Mouse (Mus musculus): ENCODE results near the gene Tut1. TPM values are rescaled to one million over a fixed set of nuclear protein-coding genes. Genes with fewer than 3 reads are reported as not detected.

The Tut1 gene
- total and polyA plus RNA-seq, 3 experiments: 54.6 to 68.2 TPM; not detected in 1

GRCm38 (mm10) chr19:8983150-8983650 lies 29.6 kb downstream of the Tut1 start (continued):
- TF ChIP-seq BHLHE40 (IDR thresholded peaks at IDR 0.05; ENCODE audit: borderline replicate concordance, low read depth, low read length) (no peak), USF1 (IDR thresholded peaks at IDR 0.05; ENCODE audit: low read depth, low read length) (no peak), ZKSCAN1 (IDR thresholded peaks at IDR 0.05; ENCODE audit: low read depth, low read length) (no peak), EP300 (IDR thresholded peaks at IDR 0.05; ENCODE audit: low read depth in 1 of 2, low read length in 2 of 2) (peak; percentile 69 to 77; a peak in 2 of 4 replicates), MAFK (IDR thresholded peaks at IDR 0.05; ENCODE audit: borderline replicate concordance, low read depth, low read length) (no peak), NRF1 (IDR thresholded peaks at IDR 0.05; ENCODE audit: insufficient read depth, low read depth, low read length, poor library complexity, severe bottlenecking) (no peak), TAL1 (IDR thresholded peaks at IDR 0.05; ENCODE audit: low read length) (peak; percentile 52), HCFC1 (IDR thresholded peaks at IDR 0.05; ENCODE audit: low read depth, low read length) (no peak), SIN3A (IDR thresholded peaks at IDR 0.05; ENCODE audit: low read length) (no peak), MEF2A (IDR thresholded peaks at IDR 0.05; ENCODE audit: extremely low read depth, insufficient replicate concordance, low read depth, low read length, poor library complexity, severe bottlenecking) (no peak), ZC3H11A (IDR thresholded peaks at IDR 0.05; ENCODE audit: low read depth, low read length) (no peak), MXI1 (IDR thresholded peaks at IDR 0.05; ENCODE audit: low read depth, low read length) (0 out of 2 replicates have a peak, but pooled peaks have one; percentile 2), CHD2 (IDR thresholded peaks at IDR 0.05; ENCODE audit: low read length) (no peak)

GRCm38 (mm10) chr19:8984255-8984868 lies 30.7 kb downstream of the Tut1 start:
- DNase-seq (ENCODE audit: low read depth, low spot score): peak; percentile 74
- no peak overlapping the region for H3K27ac ChIP-seq (ENCODE audit: control insufficient read depth, low read depth, low read length)

GRCm38 (mm10) chr19:8985891-8986290 lies 32.2 kb downstream of the Tut1 start:
- Histone ChIP-seq H3K9me3 (replicated peaks; ENCODE audit: insufficient read depth, low read length) (no peaks in the 10 kb centered on the region), H3K36me3 (ENCODE audit: control insufficient read depth in 1 of 2, insufficient read depth in 2 of 2, low read length in 2 of 2) (peaks cover 0 to 35% of the 10 kb centered on the region in 2 experiments; a peak in 2 of 4 replicates), H3K27ac (ENCODE audit: control insufficient read depth, low read depth, low read length) (no peak overlapping the region), H3K27me3 (ENCODE audit: control insufficient read depth in 1 of 2, insufficient read depth in 2 of 2, low read length in 2 of 2) (no peaks in the 10 kb centered on the region; a peak in 1 of 4 replicates), H3K4me1 (ENCODE audit: control insufficient read depth in 1 of 2, insufficient read depth in 2 of 2, low read length in 2 of 2) (peaks cover 19 to 42% of the 10 kb centered on the region in 2 experiments), H3K9ac (ENCODE audit: control insufficient read depth, low read depth, low read length, poor library complexity, severe bottlenecking) (no peak overlapping the region), H3K79me2 (ENCODE audit: control insufficient read depth, insufficient read depth, low read length, poor library complexity) (no peaks in the 10 kb centered on the region), H3K4me3 (ENCODE audit: control insufficient read depth in 1 of 2, insufficient read depth in 1 of 2, low read depth in 2 of 2, low read length in 2 of 2) (no peak overlapping the region)
- no peak for DNase-seq (ENCODE audit: low read depth, low spot score)
- TF ChIP-seq NRF1 (IDR thresholded peaks at IDR 0.05; ENCODE audit: insufficient read depth, low read depth, low read length, poor library complexity, severe bottlenecking) (no peak), BHLHE40 (IDR thresholded peaks at IDR 0.05; ENCODE audit: borderline replicate concordance, low read depth, low read length) (no peak), SMC3 (IDR thresholded peaks at IDR 0.05; ENCODE audit: low read depth, low read length) (no peak), KAT2A (conservative IDR thresholded peaks at IDR 0.05; ENCODE audit: low read depth, low read length) (no peak), HCFC1 (IDR thresholded peaks at IDR 0.05; ENCODE audit: low read depth, low read length) (no peak), ETS1 (IDR thresholded peaks at IDR 0.05; ENCODE audit: low read depth, low read length) (no peak), TCF12 (IDR thresholded peaks at IDR 0.05; ENCODE audit: low read depth, low read length) (no peak), EP300 (IDR thresholded peaks at IDR 0.05; ENCODE audit: low read depth in 1 of 2, low read length in 2 of 2) (no peak), USF1 (IDR thresholded peaks at IDR 0.05; ENCODE audit: low read depth, low read length) (no peak), SIN3A (IDR thresholded peaks at IDR 0.05; ENCODE audit: low read length) (no peak), MAFK (IDR thresholded peaks at IDR 0.05; ENCODE audit: borderline replicate concordance, low read depth, low read length) (no peak), CHD1 (IDR thresholded peaks at IDR 0.05; ENCODE audit: low read depth, low read length) (no peak), MYC (IDR thresholded peaks at IDR 0.05; ENCODE audit: low read depth, low read length) (no peak), CTCF (IDR thresholded peaks at IDR 0.05 in 2 of 3, conservative IDR thresholded peaks at IDR 0.05 in 1 of 3; ENCODE audit: control insufficient read depth in 1 of 3, insufficient read depth in 1 of 3, low read depth in 2 of 3, low read length in 3 of 3, poor library complexity in 1 of 3, severe bottlenecking in 1 of 3) (no peak), GATA1 (IDR thresholded peaks at IDR 0.05; ENCODE audit: low read depth, low read length) (no peak), UBTF (IDR thresholded peaks at IDR 0.05; ENCODE audit: borderline replicate concordance, insufficient read depth, low read depth, low read length) (no peak), ZC3H11A (IDR thresholded peaks at IDR 0.05; ENCODE audit: low read depth, low read length) (no peak), MYB (IDR thresholded peaks at IDR 0.05; ENCODE audit: low read depth, low read length) (no peak)

More at GRCm38 (mm10) chr19:8984255-8984868, 30.7 kb downstream of the Tut1 start:
- H3K27me3 ChIP-seq (ENCODE audit: control insufficient read depth in 1 of 2, insufficient read depth in 2 of 2, low read length in 2 of 2): no peaks in the 10 kb centered on the region
- no peaks in the 10 kb centered on the region for H3K79me2 ChIP-seq (ENCODE audit: control insufficient read depth, insufficient read depth, low read length, poor library complexity)
- peaks cover 18 to 44% of the 10 kb centered on the region in 2 experiments for H3K4me1 ChIP-seq (ENCODE audit: control insufficient read depth in 1 of 2, insufficient read depth in 2 of 2, low read length in 2 of 2)
- H3K4me3 ChIP-seq (ENCODE audit: control insufficient read depth in 1 of 2, insufficient read depth in 1 of 2, low read depth in 2 of 2, low read length in 2 of 2): no peak overlapping the region
- H3K9me3 ChIP-seq (replicated peaks; ENCODE audit: insufficient read depth, low read length): no peaks in the 10 kb centered on the region
- TF ChIP-seq ZNF384 (IDR thresholded peaks at IDR 0.05; ENCODE audit: low read depth, low read length) (peak; percentile 84), SIN3A (IDR thresholded peaks at IDR 0.05; ENCODE audit: low read length) (peak; percentile 35; the same call in 1 of the 2 replicates), POLR2A (IDR thresholded peaks at IDR 0.05; ENCODE audit: control insufficient read depth in 1 of 2, insufficient read depth in 1 of 2, low read depth in 1 of 2, low read length in 2 of 2, poor library complexity in 1 of 2) (no peak), E2F4 (IDR thresholded peaks at IDR 0.05; ENCODE audit: borderline replicate concordance, low read depth, low read length) (no peak), JUND (IDR thresholded peaks at IDR 0.05; ENCODE audit: low read depth, low read length) (no peak)
- peaks cover 0 to 47% of the 10 kb centered on the region in 2 experiments; a peak in 2 of 4 replicates for H3K36me3 ChIP-seq (ENCODE audit: control insufficient read depth in 1 of 2, insufficient read depth in 2 of 2, low read length in 2 of 2)
- H3K9ac ChIP-seq (ENCODE audit: control insufficient read depth, low read depth, low read length, poor library complexity, severe bottlenecking): no peak overlapping the region; the same call in 1 of the 2 replicates

Data from MEL (cell line).